In the genomic region with DNA sequence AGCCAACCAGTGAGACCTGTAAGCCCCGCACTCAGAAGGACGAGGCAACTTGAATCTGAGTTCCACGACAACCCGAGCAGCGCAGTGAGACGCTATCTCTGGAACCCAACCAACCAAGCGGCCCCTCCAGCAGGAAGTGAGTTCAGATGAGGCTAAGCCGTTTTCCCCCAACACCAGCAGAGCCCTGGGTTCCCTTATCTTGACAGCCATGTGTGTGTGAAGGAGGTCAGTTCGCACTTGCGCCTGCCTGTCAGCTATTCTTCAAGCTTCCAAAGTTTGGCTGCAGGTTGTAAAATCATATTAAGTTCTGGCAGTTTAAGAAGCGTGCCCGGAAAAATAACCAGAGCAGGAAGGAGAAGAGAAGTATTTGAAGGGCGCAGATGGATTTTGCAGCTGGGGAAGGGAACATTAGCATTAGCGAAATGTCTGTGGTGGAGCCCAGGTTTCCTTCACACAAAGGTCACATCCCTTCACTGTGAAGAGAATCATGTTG, we compare ENCODE assay signal across 8 mouse cellular contexts.
DNase-seq lines count a peak whose midpoint lies in the region; ATAC-seq and TF ChIP-seq lines count a peak whose summit lies in the region.

No protein-coding gene starts in this region.

- peaks cover 2% of the 10 kb centered on the region; the same call in 1 of the 2 replicates for H3K4me1 ChIP-seq in testis, adult 2 months (ENCODE audit: control insufficient read depth, insufficient read depth, low read length)
- H3K4me1 ChIP-seq in heart, embryonic 10.5 days = peaks cover 42% of the 10 kb centered on the region
- peaks cover 12% of the 10 kb centered on the region; the same call in 1 of the 2 replicates for H3K4me1 ChIP-seq in limb, embryonic 14.5 days (ENCODE audit: control insufficient read depth, insufficient read depth, low read length)
- H3K4me1 ChIP-seq in intestine, postnatal 0 days (replicated peaks; ENCODE audit: control insufficient read depth, insufficient read depth, low read length) = no peaks in the 10 kb centered on the region

- no peak for TF ChIP-seq POLR2A in testis, adult 2 months (IDR thresholded peaks at IDR 0.05; ENCODE audit: control insufficient read depth, low read depth, low read length)
- TF ChIP-seq POLR2A in limb, embryonic 14.5 days (IDR thresholded peaks at IDR 0.05; ENCODE audit: borderline replicate concordance, extremely low read depth, insufficient read depth, insufficient read length) = no peak

- TF ChIP-seq CTCF in testis, adult 2 months (IDR thresholded peaks at IDR 0.05; ENCODE audit: control insufficient read depth, insufficient read depth, insufficient replicate concordance, low read depth, low read length) = no peak
- TF ChIP-seq CTCF in intestine, postnatal 0 days (IDR thresholded peaks at IDR 0.05; ENCODE audit: low read depth) = no peak

- 15% methylated on average over 14 of the region's 14 CpGs for WGBS in heart, embryonic 10.5 days
- 35% methylated on average over 14 of the region's 14 CpGs for WGBS in limb, embryonic 14.5 days
- 41% methylated on average over 14 of the region's 14 CpGs for WGBS in intestine, postnatal 0 days

- no peaks in the 10 kb centered on the region for H3K27me3 ChIP-seq in testis, adult 2 months (ENCODE audit: control insufficient read depth, insufficient read depth, low read length)
- H3K27me3 ChIP-seq in heart, embryonic 10.5 days (ENCODE audit: insufficient read depth, poor library complexity, severe bottlenecking) = no peaks in the 10 kb centered on the region
- no peaks in the 10 kb centered on the region for H3K27me3 ChIP-seq in limb, embryonic 14.5 days (ENCODE audit: control insufficient read depth, insufficient read depth, low read length)
- H3K27me3 ChIP-seq in intestine, postnatal 0 days (replicated peaks; ENCODE audit: control insufficient read depth, insufficient read depth, low read length) = no peaks in the 10 kb centered on the region

- no peaks in the 10 kb centered on the region for H3K36me3 ChIP-seq in testis, adult 2 months (ENCODE audit: control insufficient read depth, insufficient read depth, low read length)
- H3K36me3 ChIP-seq in heart, embryonic 10.5 days = no peaks in the 10 kb centered on the region
- no peaks in the 10 kb centered on the region for H3K36me3 ChIP-seq in limb, embryonic 14.5 days (ENCODE audit: control insufficient read depth, insufficient read depth, low read length)
- no peaks in the 10 kb centered on the region for H3K36me3 ChIP-seq in intestine, postnatal 0 days (ENCODE audit: control insufficient read depth, insufficient read depth)

- H3K4me2 ChIP-seq in limb, embryonic 14.5 days (replicated peaks; ENCODE audit: low read depth, low read length, severe bottlenecking) = peak overlapping the region; percentile 2; the same call in 1 of the 2 replicates
- no peak overlapping the region for H3K4me2 ChIP-seq in intestine, postnatal 0 days (replicated peaks; ENCODE audit: low read depth)

- H3K27ac ChIP-seq in testis, adult 2 months (ENCODE audit: control insufficient read depth, insufficient read depth, low read depth, low read length) = no peak overlapping the region
- H3K27ac ChIP-seq in heart, embryonic 10.5 days = peak overlapping the region; percentile 69
- H3K27ac ChIP-seq in limb, embryonic 14.5 days (replicated peaks; ENCODE audit: low read depth, low read length) = no peak overlapping the region
- H3K27ac ChIP-seq in intestine, postnatal 0 days (ENCODE audit: low read depth, low read length) = no peak overlapping the region

- intact Hi-C loops in left cerebral cortex, postnatal 14 days (cut with DNase I) = no loop called here

- H3K4me3 ChIP-seq in testis, adult 2 months (ENCODE audit: control insufficient read depth, low read depth, low read length) = peak overlapping the region; percentile 10
- H3K4me3 ChIP-seq in heart, embryonic 10.5 days = peak overlapping the region; percentile 6; the same call in 1 of the 2 replicates
- H3K4me3 ChIP-seq in limb, embryonic 14.5 days (replicated peaks; ENCODE audit: low read length) = no peak overlapping the region
- no peak overlapping the region for H3K4me3 ChIP-seq in intestine, postnatal 0 days (ENCODE audit: low read depth, low read length)

- no peak overlapping the region for H3K9ac ChIP-seq in limb, embryonic 14.5 days (ENCODE audit: low read depth, low read length, severe bottlenecking)
- H3K9ac ChIP-seq in intestine, postnatal 0 days (ENCODE audit: low read depth, low read length) = no peak overlapping the region

- no peaks in the 10 kb centered on the region for H3K9me3 ChIP-seq in heart, embryonic 10.5 days
- no peaks in the 10 kb centered on the region for H3K9me3 ChIP-seq in limb, embryonic 14.5 days (ENCODE audit: control insufficient read depth, low read length)
- no peaks in the 10 kb centered on the region for H3K9me3 ChIP-seq in intestine, postnatal 0 days (ENCODE audit: control insufficient read depth)

- peak; percentile 49 for ATAC-seq in limb, embryonic 14.5 days (ENCODE audit: low FRiP score, low read depth)
- ATAC-seq in neutrophil, adult 5-6 weeks (ENCODE audit: extremely low read depth, insufficient number of reproducible peaks, low FRiP score, poor library complexity, severe bottlenecking) = peak; percentile 76
- no peak for ATAC-seq in intestine, postnatal 0 days

- DNase-seq in testis, postnatal 14 days (ENCODE audit: low spot score) = no peak
- DNase-seq in heart, embryonic 10.5 days (ENCODE audit: low spot score) = peak; percentile 86
- DNase-seq in limb, embryonic 14.5 days (ENCODE audit: low spot score) = peak; percentile 49
- no peak for DNase-seq in left cerebral cortex, postnatal 14 days (ENCODE audit: low spot score in 2 of 2)
- no peak for DNase-seq in right cerebral cortex, adult 2 months (ENCODE audit: low spot score in 2 of 2)

Comparison
In these comparisons a context has a peak if more than half of its experiments do, and no peak if none do; other contexts are left out.
1. H3K4me3 ChIP-seq: peak in testis, adult 2 months (single experiment) and heart, embryonic 10.5 days (single experiment); none in limb, embryonic 14.5 days (single experiment) and intestine, postnatal 0 days (single experiment).
2. DNase-seq: peak in heart, embryonic 10.5 days (single experiment) and limb, embryonic 14.5 days (single experiment); none in testis, postnatal 14 days (single experiment), left cerebral cortex, postnatal 14 days (0 of 2) and right cerebral cortex, adult 2 months (0 of 2).